Mouse (Mus musculus): ENCODE results near the gene Ptchd3. TPM values are rescaled to one million over a fixed set of nuclear protein-coding genes. Genes with fewer than 3 reads are reported as not detected.
A peak's percentile ranks its signal among the peaks of the same experiment; 100 is the strongest.

The Ptchd3 gene
- polyA plus RNA-seq (2015; fragmentation: Nextera tagmentation; extraction: Ambion mirVana), result 0.05 TPM in 1 of 2 replicates, not detected in the other

GRCm38 (mm10) chr11:121829947-121830346, at the start of gene Ptchd3:
Gene Ptchd3, plus strand, starts transcription at chr11:121830247.
- DNase-seq (ENCODE audit: low spot score), result no peak

DNA sequence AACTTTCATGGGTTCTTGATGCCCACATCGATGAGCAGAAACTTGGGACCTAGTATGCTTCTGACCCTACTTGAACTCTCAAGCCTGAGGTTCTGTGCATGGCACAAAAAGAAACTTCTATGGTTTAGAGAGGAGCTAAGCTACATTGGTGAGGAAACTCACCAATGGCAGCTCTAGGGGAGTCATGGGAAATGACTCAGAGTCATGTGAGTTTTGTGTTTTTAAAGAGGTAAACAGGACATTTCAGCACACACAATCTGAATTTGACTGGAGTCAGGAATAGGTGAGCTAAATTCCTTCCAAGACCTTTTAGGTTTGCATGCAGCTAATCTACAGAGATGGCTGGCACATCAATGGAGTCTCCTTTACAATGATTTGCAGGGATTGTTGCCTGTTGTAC, 48.2 kb upstream of the Ptchd3 start:
- DNase-seq (ENCODE audit: low spot score), result no peak

- DNase-seq (ENCODE audit: low spot score), result no peak
These were observed 42.6 kb upstream of the Ptchd3 start for GRCm38 (mm10) chr11:121787456-121787855.

GRCm38 (mm10) chr11:121789566-121789965, 40.5 kb upstream of the Ptchd3 start:
- no peak for DNase-seq (ENCODE audit: low spot score)

GRCm38 (mm10) chr11:121790671-121791094, 39.4 kb upstream of the Ptchd3 start:
- no peak for DNase-seq (ENCODE audit: low spot score)

GRCm38 (mm10) chr11:121791446-121791845, 38.6 kb upstream of the Ptchd3 start:
- no peak for DNase-seq (ENCODE audit: low spot score)

DNA sequence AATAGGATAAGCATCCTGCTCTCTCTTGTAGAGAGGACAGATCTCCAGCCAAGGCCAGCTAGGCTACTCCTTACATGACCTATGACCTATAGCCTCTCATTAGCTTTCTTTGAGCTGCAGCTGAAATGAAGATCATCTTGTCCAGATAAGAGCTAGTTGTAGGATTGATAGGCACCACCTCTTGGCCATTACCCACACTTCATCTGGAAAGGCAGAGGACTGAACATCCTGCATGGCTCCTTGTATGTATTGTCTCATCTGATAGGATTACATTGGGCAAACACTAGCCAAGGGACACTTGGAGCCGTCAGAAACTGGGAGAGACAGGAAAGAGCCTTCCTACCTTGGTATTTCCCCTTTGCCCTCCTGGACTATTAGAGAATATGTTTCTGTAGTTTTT, 38.1 kb upstream of the Ptchd3 start:
- DNase-seq (ENCODE audit: low spot score), result no peak

DNA sequence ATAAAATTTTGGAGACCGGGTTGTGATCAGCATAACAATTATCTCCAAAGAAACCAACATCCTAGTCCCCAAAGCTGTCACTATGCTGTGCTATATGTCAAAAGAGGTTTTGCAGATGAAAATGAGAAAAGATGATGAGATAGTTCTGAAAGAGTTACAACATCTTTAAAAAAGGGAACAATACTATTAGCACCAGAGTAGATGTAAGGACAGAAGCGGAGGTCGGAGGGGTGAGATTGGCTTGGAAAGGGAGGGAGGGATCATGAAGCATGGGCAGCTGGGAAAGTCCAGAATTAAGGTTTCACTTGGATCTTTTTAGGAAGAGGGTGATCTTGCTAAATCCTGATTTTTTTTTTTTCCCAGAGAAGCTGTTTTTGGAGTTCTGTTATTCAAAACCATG, 36.5 kb upstream of the Ptchd3 start:
- no peak for DNase-seq (ENCODE audit: low spot score)

- no peak for DNase-seq (ENCODE audit: low spot score)
These were observed 35.9 kb upstream of the Ptchd3 start for GRCm38 (mm10) chr11:121794186-121794585.

DNA sequence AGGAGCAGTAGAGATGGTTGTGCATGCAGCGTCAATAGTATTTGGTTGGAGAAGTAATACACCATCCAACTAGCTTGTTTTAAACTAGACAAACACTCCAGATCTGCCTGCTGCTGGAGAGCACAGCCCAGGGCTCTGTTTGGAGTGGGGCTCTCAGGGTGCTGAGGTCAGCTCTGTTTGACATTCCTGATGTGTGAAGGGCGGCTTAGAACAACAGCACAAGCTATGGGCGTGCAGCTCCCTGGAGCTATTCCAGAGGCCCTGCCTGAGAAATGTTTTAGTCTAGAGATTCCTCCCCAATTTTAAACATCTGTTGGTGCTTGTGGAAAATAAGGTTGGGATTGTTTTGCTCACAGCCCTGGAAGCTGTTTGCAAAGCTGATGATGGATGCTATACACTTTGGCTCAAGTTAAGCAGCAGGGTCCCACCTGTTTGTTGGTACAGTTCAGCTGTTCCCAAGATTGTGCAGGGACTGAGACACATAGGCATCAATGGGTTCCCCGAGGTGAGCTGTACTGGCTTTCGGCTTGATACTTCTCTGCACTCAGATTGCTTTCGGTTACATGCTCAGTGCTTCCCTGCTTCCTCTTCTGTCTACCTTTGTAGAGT, 35.4 kb upstream of the Ptchd3 start:
- no peak for DNase-seq (ENCODE audit: low spot score)

- DNase-seq (ENCODE audit: low spot score), result no peak
These were observed 34.1 kb upstream of the Ptchd3 start for GRCm38 (mm10) chr11:121795978-121796377.

DNA sequence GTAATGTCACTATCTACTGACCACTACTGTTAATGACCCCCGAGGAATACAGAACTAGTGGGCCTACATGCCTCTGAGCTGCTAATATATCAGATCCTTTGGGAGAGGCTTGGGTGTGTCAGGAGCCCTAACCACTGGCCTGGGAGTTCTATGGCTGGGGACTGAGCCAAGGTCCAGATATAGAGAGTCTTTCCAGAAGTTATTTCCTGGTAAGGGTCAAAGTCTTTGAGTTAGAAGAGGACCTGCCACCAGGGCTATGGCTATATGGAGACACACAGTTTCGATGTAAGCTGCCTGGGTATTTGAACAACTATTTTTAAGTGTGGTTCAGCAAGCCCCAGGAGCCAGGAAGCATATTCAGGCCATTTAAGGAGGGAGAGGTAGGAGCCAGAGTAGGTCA, 31.5 kb upstream of the Ptchd3 start:
- DNase-seq (ENCODE audit: low spot score), result no peak

- DNase-seq (ENCODE audit: low spot score), result no peak
These were observed 30.2 kb upstream of the Ptchd3 start for GRCm38 (mm10) chr11:121799746-121800299.

DNA sequence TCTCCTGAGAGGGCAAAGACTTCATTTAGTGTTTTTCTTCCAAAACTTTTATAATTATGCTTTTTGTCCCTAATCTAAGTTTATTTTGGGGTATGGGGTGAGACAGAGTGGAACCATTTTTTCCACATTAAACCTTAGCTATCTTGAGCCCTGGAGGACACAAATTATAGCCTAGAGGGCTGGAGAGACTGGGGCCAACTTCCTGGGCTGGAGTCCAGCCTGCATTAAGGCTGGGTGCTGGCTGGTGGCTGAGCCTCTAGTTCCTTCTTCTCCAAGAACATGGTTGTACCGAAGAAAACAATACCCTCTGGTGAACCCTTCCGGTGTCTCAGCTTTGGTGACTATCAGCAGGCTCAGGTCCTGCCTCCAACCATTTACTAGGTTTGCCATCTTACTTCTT, 27.3 kb upstream of the Ptchd3 start:
- no peak for DNase-seq (ENCODE audit: low spot score)

DNA sequence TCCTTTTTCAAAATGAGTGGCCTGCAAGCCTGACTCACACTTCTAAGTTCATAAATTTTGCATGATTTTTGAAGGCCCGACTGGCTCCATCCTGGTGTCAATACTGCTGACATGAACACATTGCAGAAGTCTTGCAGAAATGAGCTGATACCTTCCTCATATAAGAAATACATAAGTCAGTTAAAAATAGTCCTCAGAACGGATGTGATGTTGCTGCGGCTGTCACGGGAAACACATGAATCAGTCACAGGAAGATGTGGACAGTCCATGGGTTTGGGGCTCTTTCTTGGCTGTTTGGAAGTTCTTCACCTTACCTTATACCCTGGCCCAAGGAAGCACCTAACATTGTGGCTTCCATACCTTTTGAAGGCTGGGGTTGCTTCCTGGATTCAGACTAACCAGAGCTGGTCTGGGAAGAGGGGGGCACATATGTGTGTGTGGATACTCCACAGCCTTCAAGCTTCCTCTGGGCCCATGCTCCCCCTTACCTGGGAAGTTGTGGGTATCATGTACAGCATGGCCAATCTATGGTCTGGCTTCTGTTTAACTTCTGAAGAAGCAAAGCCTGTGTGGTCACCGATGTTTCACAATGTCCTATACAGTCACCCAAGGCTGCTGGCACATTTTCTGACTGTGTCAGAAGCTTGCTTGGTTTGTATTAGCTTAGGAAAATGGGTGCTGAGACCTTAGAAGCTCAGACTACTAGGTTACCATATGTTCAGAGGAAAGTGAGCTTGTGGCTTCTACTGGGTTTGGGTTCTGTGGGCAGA, 25.6 kb upstream of the Ptchd3 start:
- DNase-seq (ENCODE audit: low spot score), result no peak

GRCm38 (mm10) chr11:121808204-121808852, 21.7 kb upstream of the Ptchd3 start:
- peak; percentile 82 for DNase-seq (ENCODE audit: low spot score)

DNA sequence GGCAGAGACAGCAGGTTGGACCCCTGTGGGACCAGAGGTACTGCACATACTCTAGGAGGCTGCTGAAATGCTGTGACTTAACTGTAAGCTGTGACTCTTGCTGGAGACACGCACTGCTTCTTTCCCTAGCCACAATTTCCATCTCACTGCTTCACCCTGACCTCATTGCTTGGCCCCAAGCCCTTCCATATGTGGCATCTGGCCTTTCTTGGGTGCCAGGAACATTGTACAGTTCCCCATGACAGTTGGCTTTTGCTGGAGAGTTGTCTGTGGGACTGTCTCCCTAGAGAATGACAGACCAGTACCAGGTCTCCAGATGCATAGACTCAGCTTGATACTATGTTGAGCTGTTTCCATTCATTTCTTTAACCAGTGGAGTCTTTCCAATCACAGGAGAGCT, 21.2 kb upstream of the Ptchd3 start:
- DNase-seq (ENCODE audit: low spot score), result no peak

GRCm38 (mm10) chr11:121845923-121846322, 15.9 kb downstream of the Ptchd3 start:
- DNase-seq (ENCODE audit: low spot score), result peak; percentile 19

DNA sequence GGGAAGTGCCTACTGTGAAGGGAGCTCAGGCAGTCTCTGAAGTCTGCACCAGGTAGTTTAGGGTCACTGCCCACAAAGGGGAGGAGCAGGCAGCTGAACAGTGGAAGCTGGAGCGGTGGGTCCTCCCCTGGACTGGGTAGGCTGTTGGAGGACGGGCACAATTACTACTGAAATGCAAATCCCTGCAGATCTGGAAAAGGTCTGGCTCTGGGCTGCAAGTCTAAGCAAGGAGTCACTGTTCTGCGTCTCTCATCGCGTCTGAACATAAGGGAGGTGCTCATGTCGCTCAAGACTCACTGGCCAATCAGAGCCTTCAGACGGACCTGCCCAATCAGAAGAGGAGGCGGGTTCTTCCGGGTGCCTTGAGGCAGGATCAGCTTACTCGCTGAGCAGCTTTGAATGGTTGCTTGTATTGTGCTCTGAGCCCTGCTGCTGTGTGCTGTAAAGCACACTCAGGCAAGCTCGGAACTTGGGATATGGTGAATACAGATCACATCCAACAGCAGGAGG, 17.8 kb downstream of the Ptchd3 start:
- peak; percentile 90 for DNase-seq (ENCODE audit: low spot score)

All from thymus, postnatal 0 days (tissue).